Mouse (Mus musculus) embryonic fibroblast, embryonic 13.5 days (primary cell): ENCODE data around the gene Pgf. TPM values are rescaled to one million over a fixed set of nuclear protein-coding genes. Genes with fewer than 3 reads are reported as not detected.
"Not testable (repeated sequence)": the region's sequence is repeated elsewhere in the genome, so short reads cannot be mapped to it uniquely, and the experiment has no call there.

Source experiments
- H3K27ac ChIP-seq: 2 replicates; pipeline ENCODE4 v1.5.1; 2012; ENCODE audit warnings: low read length, control low read depth, inconsistent platforms; ENCODE audit not compliant: insufficient read depth
- H3K4me1 ChIP-seq: 2 replicates; pipeline ENCODE4 v1.6.1; 2011; ENCODE audit warnings: low read length; ENCODE audit not compliant: control insufficient read depth, insufficient read depth
- H3K4me3 ChIP-seq: 2 replicates; pipeline ENCODE4 v1.5.1; 2011; ENCODE audit warnings: mild to moderate bottlenecking, control low read depth, low read length; ENCODE audit not compliant: insufficient read depth
- CTCF ChIP-seq: IDR thresholded peaks from 2 replicates; pipeline ENCODE4 v1.5.1; 2011; ENCODE audit warnings: mild to moderate bottlenecking, control low read depth, low read length, moderate library complexity, borderline replicate concordance; ENCODE audit not compliant: insufficient read depth
- POLR2A ChIP-seq: IDR thresholded peaks from 2 replicates; pipeline ENCODE4 v1.6.1; 2011; ENCODE audit warnings: low read depth, mild to moderate bottlenecking, control low read depth, low read length, moderate library complexity
- polyA plus RNA-seq: library from polyadenylated mRNA; stranded (reverse); fragments of >200 nt; gene quantifications from 2 replicates; pipeline ENCODE4 v1.2.4, GENCODE M21; 2011; ENCODE audit warnings: low read depth; ENCODE audit not compliant: missing spikeins, insufficient read length

Pgf gene
- polyA plus RNA-seq, 1 experiment, result 6.6 TPM

GRCm38 (mm10) chr12:85150321-85151001 is 27.1 kb downstream of the Pgf start:
- H3K4me3 ChIP-seq, result no peak overlapping the region
- no peak overlapping the region for H3K27ac ChIP-seq

GRCm38 (mm10) chr12:85146881-85147280 is 30.7 kb downstream of the Pgf start:
- H3K27ac ChIP-seq, result no peak overlapping the region
- TF ChIP-seq CTCF (no peak), POLR2A (no peak)

More at GRCm38 (mm10) chr12:85150321-85151001, 27.1 kb downstream of the Pgf start:
- TF ChIP-seq CTCF (no peak), POLR2A (no peak)
- no peaks in the 10 kb centered on the region for H3K4me1 ChIP-seq

GRCm38 (mm10) chr12:85146355-85146754 is 31.2 kb downstream of the Pgf start:
- TF ChIP-seq CTCF (no peak), POLR2A (no peak)
- Histone ChIP-seq H3K27ac (no peak overlapping the region), H3K4me1 (no peaks in the 10 kb centered on the region), H3K4me3 (no peak overlapping the region)

More at GRCm38 (mm10) chr12:85146881-85147280, 30.7 kb downstream of the Pgf start:
- H3K4me1 ChIP-seq, result no peaks in the 10 kb centered on the region
- no peak overlapping the region for H3K4me3 ChIP-seq

- Histone ChIP-seq H3K27ac (no peak overlapping the region), H3K4me1 (no peaks in the 10 kb centered on the region), H3K4me3 (no peak overlapping the region)
- no peak for TF ChIP-seq CTCF
- no peak for TF ChIP-seq POLR2A
These were observed 32.0 kb downstream of the Pgf start for GRCm38 (mm10) chr12:85145630-85146029.

GRCm38 (mm10) chr12:85144821-85145220 is 32.8 kb downstream of the Pgf start:
- no peak overlapping the region for H3K4me3 ChIP-seq
- TF ChIP-seq CTCF (no peak), POLR2A (no peak)
- H3K4me1 ChIP-seq, result no peaks in the 10 kb centered on the region
- no peak overlapping the region for H3K27ac ChIP-seq

- H3K4me1 ChIP-seq, H3K4me3 ChIP-seq, H3K27ac ChIP-seq: not testable (repeated sequence)
These were observed 33.3 kb downstream of the Pgf start for GRCm38 (mm10) chr12:85144276-85144675.

GRCm38 (mm10) chr12:85142803-85143202 is 34.8 kb downstream of the Pgf start:
- no peak overlapping the region for H3K4me3 ChIP-seq
- no peak overlapping the region for H3K27ac ChIP-seq
- H3K4me1 ChIP-seq, result no peaks in the 10 kb centered on the region
- TF ChIP-seq CTCF (peak; percentile 88; the same call in 1 of the 2 replicates), POLR2A (no peak)

- TF ChIP-seq CTCF, result no peak
- no peak for TF ChIP-seq POLR2A
- no peak overlapping the region for H3K4me3 ChIP-seq
These were observed 36.5 kb downstream of the Pgf start for GRCm38 (mm10) chr12:85141096-85141495.

GRCm38 (mm10) chr12:85140036-85140701 is 37.4 kb downstream of the Pgf start:
- no peak overlapping the region for H3K4me3 ChIP-seq
- TF ChIP-seq CTCF, result no peak
- TF ChIP-seq POLR2A, result no peak
- no peak overlapping the region for H3K27ac ChIP-seq
- peaks cover 8% of the 10 kb centered on the region for H3K4me1 ChIP-seq

More at GRCm38 (mm10) chr12:85141096-85141495, 36.5 kb downstream of the Pgf start:
- no peak overlapping the region for H3K27ac ChIP-seq
- peaks cover 3% of the 10 kb centered on the region; the same call in 1 of the 2 replicates for H3K4me1 ChIP-seq

GRCm38 (mm10) chr12:85136627-85137026 is 41.0 kb downstream of the Pgf start:
- Histone ChIP-seq H3K4me1 (peaks cover 8% of the 10 kb centered on the region), H3K4me3 (no peak overlapping the region), H3K27ac (no peak overlapping the region; the same call in 1 of the 2 replicates)
- TF ChIP-seq CTCF (no peak), POLR2A (no peak)
